Mouse (Mus musculus) lung, adult 2 months (tissue): ENCODE data around the gene Gm1123.

Experiments used
- CTCF ChIP-seq: fragments of 200-500 bp; IDR thresholded peaks from 2 replicates; pipeline ENCODE4 v1.5.1; 2011; ENCODE audit warnings: mild to moderate bottlenecking, low read length, control low read depth; ENCODE audit not compliant: insufficient read depth
- POLR2A ChIP-seq: fragments of 200-500 bp; IDR thresholded peaks from 2 replicates; pipeline ENCODE4 v1.6.1; 2011; ENCODE audit warnings: low read depth, mild to moderate bottlenecking, control low read depth, low read length, borderline replicate concordance; ENCODE audit errors: extremely low read depth

DNA sequence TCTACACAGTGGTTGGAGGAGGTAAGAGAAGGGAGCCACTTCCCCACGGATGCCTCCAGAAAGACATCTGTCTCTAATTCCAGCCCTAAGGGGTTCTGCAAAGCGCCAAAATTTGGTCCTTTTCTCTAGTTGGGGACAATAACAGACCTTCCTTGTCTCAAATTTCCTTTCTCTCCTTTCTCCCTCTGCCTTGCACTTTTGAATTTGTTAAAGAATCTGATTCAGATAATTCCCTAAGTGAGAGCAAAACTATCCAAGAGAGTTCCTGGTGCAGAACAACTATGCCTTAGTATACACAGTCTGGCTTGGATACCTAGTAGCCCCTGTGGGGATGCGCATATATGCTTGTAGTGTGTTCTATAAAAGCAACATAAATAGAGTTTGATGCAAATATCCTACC lies 75.7 kb downstream of the Gm1123 start:
- no peak for TF ChIP-seq POLR2A
- TF ChIP-seq CTCF: no peak
